In genomic region chr2:133496389-133496788, GRCm38 (mm10) we compare ENCODE assay signal across 23 mouse cellular contexts. TPM values are rescaled to one million over a fixed set of nuclear protein-coding genes. Genes with fewer than 3 reads are reported as not detected.
DNase-seq lines count a peak whose midpoint lies in the region; ATAC-seq and TF ChIP-seq lines count a peak whose summit lies in the region.
"Had no signal": no experiment of that assay in that cellular context is flagged by ENCODE, and none has a peak within 500 bp of the region (broad histone marks: within the 10 kb centered on the region; RNA-seq: fewer than 3 reads in every experiment).

No protein-coding gene starts in this region.

- no peaks in the 10 kb centered on the region for H3K79me2 ChIP-seq in liver, adult 2 months (ENCODE audit: control insufficient read depth, insufficient read depth, low read length)

- peaks cover 21% of the 10 kb centered on the region for H3K4me1 ChIP-seq in liver, adult 2 months (ENCODE audit: control insufficient read depth, insufficient read depth, low read length)
- H3K4me1 ChIP-seq in liver, embryonic 12.5 days, result no peaks in the 10 kb centered on the region
- H3K4me1 ChIP-seq in lung, embryonic 16.5 days (replicated peaks; ENCODE audit: control insufficient read depth, insufficient read depth, low read length), result peaks cover 10% of the 10 kb centered on the region
- no peaks in the 10 kb centered on the region for H3K4me1 ChIP-seq in stomach, postnatal 0 days (replicated peaks; ENCODE audit: control insufficient read depth, insufficient read depth)
- H3K4me1 ChIP-seq: forebrain, embryonic 10.5 days; forebrain, embryonic 13.5 days; hindbrain, embryonic 12.5 days had no signal

- H3K9me3 ChIP-seq in liver, embryonic 12.5 days (replicated peaks), result no peaks in the 10 kb centered on the region
- no peaks in the 10 kb centered on the region for H3K9me3 ChIP-seq in lung, embryonic 16.5 days (ENCODE audit: control insufficient read depth, low read length)
- H3K9me3 ChIP-seq in stomach, postnatal 0 days (ENCODE audit: control insufficient read depth, low read length), result no peaks in the 10 kb centered on the region
- H3K9me3 ChIP-seq: forebrain, embryonic 10.5 days; forebrain, embryonic 13.5 days; hindbrain, embryonic 12.5 days had no signal

- H3K9ac ChIP-seq in liver, adult 2 months (ENCODE audit: low read depth, low read length), result no peak overlapping the region
- no peak overlapping the region for H3K9ac ChIP-seq in liver, embryonic 12.5 days
- no peak overlapping the region for H3K9ac ChIP-seq in lung, embryonic 16.5 days (ENCODE audit: low read length)
- no peak overlapping the region for H3K9ac ChIP-seq in stomach, postnatal 0 days (ENCODE audit: low read length)
- H3K9ac ChIP-seq: forebrain, embryonic 13.5 days; hindbrain, embryonic 12.5 days had no signal

- H3K36me3 ChIP-seq in liver, adult 2 months (ENCODE audit: control insufficient read depth, insufficient read depth, low read length), result no peaks in the 10 kb centered on the region
- no peaks in the 10 kb centered on the region for H3K36me3 ChIP-seq in liver, embryonic 12.5 days
- H3K36me3 ChIP-seq in lung, embryonic 16.5 days (ENCODE audit: control insufficient read depth, insufficient read depth, low read length), result no peaks in the 10 kb centered on the region
- no peaks in the 10 kb centered on the region for H3K36me3 ChIP-seq in stomach, postnatal 0 days (ENCODE audit: control insufficient read depth, insufficient read depth, low read length)
- H3K36me3 ChIP-seq: forebrain, embryonic 10.5 days; G1E; hindbrain, embryonic 12.5 days had no signal

- H3K4me3 ChIP-seq in liver, adult 2 months (ENCODE audit: insufficient read depth, low read depth, low read length), result no peak overlapping the region
- no peak overlapping the region for H3K4me3 ChIP-seq in liver, embryonic 12.5 days
- H3K4me3 ChIP-seq in lung, embryonic 16.5 days (ENCODE audit: low read length), result no peak overlapping the region
- H3K4me3 ChIP-seq in stomach, postnatal 0 days (ENCODE audit: low read depth, low read length), result no peak overlapping the region
- H3K4me3 ChIP-seq: forebrain, embryonic 10.5 days; forebrain, embryonic 13.5 days; gastrocnemius, adult 2 months; hindbrain, embryonic 12.5 days had no signal

- H3K27me3 ChIP-seq in liver, adult 2 months (ENCODE audit: control insufficient read depth, insufficient read depth, low read length), result no peaks in the 10 kb centered on the region
- no peaks in the 10 kb centered on the region for H3K27me3 ChIP-seq in liver, embryonic 12.5 days (replicated peaks)
- H3K27me3 ChIP-seq in lung, embryonic 16.5 days (ENCODE audit: control insufficient read depth, insufficient read depth, low read depth, low read length), result no peaks in the 10 kb centered on the region
- H3K27me3 ChIP-seq in stomach, postnatal 0 days (ENCODE audit: control insufficient read depth, insufficient read depth, low read length), result no peaks in the 10 kb centered on the region
- H3K27me3 ChIP-seq: CH12.LX; forebrain, embryonic 13.5 days; hindbrain, embryonic 12.5 days had no signal

- no peak for TF ChIP-seq EP300 in stomach, postnatal 0 days (optimal IDR thresholded peaks at IDR 0.05)

- TF ChIP-seq POLR2A in liver, adult 2 months (IDR thresholded peaks at IDR 0.05; ENCODE audit: extremely low read depth, insufficient read depth, low read length), result no peak

- H3K4me2 ChIP-seq in liver, embryonic 12.5 days, result no peak overlapping the region
- H3K4me2 ChIP-seq in lung, embryonic 16.5 days (ENCODE audit: low read depth, low read length), result no peak overlapping the region
- H3K4me2 ChIP-seq in stomach, postnatal 0 days (replicated peaks; ENCODE audit: low read depth), result no peak overlapping the region
- H3K4me2 ChIP-seq: forebrain, embryonic 13.5 days; heart, embryonic 11.5 days; hindbrain, embryonic 12.5 days had no signal

- ATAC-seq in liver, embryonic 12.5 days, result no peak
- ATAC-seq in lung, embryonic 16.5 days (ENCODE audit: low read depth), result peak; percentile 82
- peak; percentile 46 for ATAC-seq in stomach, postnatal 0 days (ENCODE audit: low FRiP score, low TSS enrichment)
- ATAC-seq: activated CD4-positive, CD25-positive, alpha-beta regulatory T cell, adult 4 months; forebrain, embryonic 13.5 days; forebrain, embryonic 16.5 days; hindbrain, embryonic 16.5 days had no signal

- peak; percentile 43 for DNase-seq in liver, adult 2 months (ENCODE audit: extremely low read depth, low read depth, low spot score)
- DNase-seq in lung, postnatal 25 days (ENCODE audit: low spot score), result peak; percentile 50
- no peak for DNase-seq in stomach, postnatal 0 days (ENCODE audit: low spot score)
- no peak for DNase-seq in B cell, adult 2 months
- DNase-seq in adrenal gland, adult 18-20 months (ENCODE audit: low spot score in 2 of 2), result no peak
- DNase-seq: adrenal gland, postnatal 36 days; cerebellum, adult 18-20 months; cerebellum, adult 9-10 months; cerebellum, postnatal 14 days; gastrocnemius, adult 2 months; gastrocnemius, postnatal 14 days; heart, adult 11 months had no signal

- TF ChIP-seq CTCF in liver, adult 2 months (IDR thresholded peaks at IDR 0.05; ENCODE audit: low read depth, low read length), result no peak
- no peak for TF ChIP-seq CTCF in stomach, postnatal 0 days (IDR thresholded peaks at IDR 0.05; ENCODE audit: low read depth)

- peak overlapping the region; percentile 27 for H3K27ac ChIP-seq in liver, adult 2 months (replicated peaks; ENCODE audit: insufficient read depth, low read depth, low read length)
- no peak overlapping the region for H3K27ac ChIP-seq in liver, embryonic 12.5 days
- H3K27ac ChIP-seq in lung, embryonic 16.5 days (ENCODE audit: low read length), result no peak overlapping the region
- no peak overlapping the region for H3K27ac ChIP-seq in stomach, postnatal 0 days (replicated peaks)
- H3K27ac ChIP-seq: forebrain, embryonic 10.5 days; forebrain, embryonic 13.5 days; gastrocnemius, adult 2 months; hindbrain, embryonic 12.5 days had no signal

RNA-seq across cellular contexts. Expression of gene Bmp2, which starts 55.6 kb away (rescaled TPM):
- total RNA-seq in liver, adult 2 months (2014; rRNA removed), result 7.2 and 8.1 TPM in 2 replicates
- 4.2 and 5.5 TPM in 2 replicates for polyA plus RNA-seq in liver, adult 2 months (2012; rRNA removed)
- polyA plus RNA-seq in liver, embryonic 12.5 days (2016; fragmentation: Nextera tagmentation; extraction: Ambion mirVana), result 6.7 TPM in 2 replicates
- 2.4 and 3.6 TPM in 2 replicates for polyA plus RNA-seq in lung, embryonic 16.5 days (2015; fragmentation: Nextera tagmentation; extraction: Ambion mirVana)
- 29.4 and 31.2 TPM in 2 replicates for polyA plus RNA-seq in stomach, postnatal 0 days (2015; fragmentation: Nextera tagmentation; extraction: Ambion mirVana)
- total RNA-seq in adrenal gland, adult 18-20 months (2021), result 10 to 100 TPM in 1 of 2 experiments, 1 to 10 TPM in 1; 6.4 to 14.9 TPM
- total RNA-seq: CH12.LX had no signal
- polyA plus RNA-seq: activated CD4-positive, CD25-positive, alpha-beta regulatory T cell, adult 4 months; G1E had no signal

Comparison
In these comparisons a context has a peak if more than half of its experiments do, and no peak if none do; other contexts are left out.
1. DNase-seq: peak in liver, adult 2 months (single experiment) and lung, postnatal 25 days (single experiment); none in stomach, postnatal 0 days (single experiment), B cell, adult 2 months (0 of 2) and adrenal gland, adult 18-20 months (0 of 2).